Mouse (Mus musculus): ENCODE data around the gene Cpn1. TPM values are rescaled to one million over a fixed set of nuclear protein-coding genes. Genes with fewer than 3 reads are reported as not detected.

Gene Cpn1
- polyA plus RNA-seq, 1 experiment from 2014 or later = 82.1 TPM

- Histone ChIP-seq H3K4me1 (replicated peaks; ENCODE audit: insufficient read depth, low read length) (no peaks in the 10 kb centered on the region), H3K27me3 (ENCODE audit: insufficient read depth, low read length) (no peaks in the 10 kb centered on the region), H3K9me3 (replicated peaks; ENCODE audit: low read length) (no peaks in the 10 kb centered on the region), H3K9ac (ENCODE audit: low read depth, low read length) (no peak overlapping the region), H3K4me2 (ENCODE audit: low read length) (no peak overlapping the region), H3K4me3 (replicated peaks; ENCODE audit: low read depth, low read length) (no peak overlapping the region), H3K27ac (no peak overlapping the region), H3K36me3 (ENCODE audit: insufficient read depth, low read length) (no peaks in the 10 kb centered on the region)
- no peak for DNase-seq (ENCODE audit: low spot score)
- no peak for ATAC-seq (replicated peaks; ENCODE audit: low FRiP score, low read depth)
- 83% methylated on average over 13 of the region's 13 CpGs for WGBS
- no peak for TF ChIP-seq CTCF (IDR thresholded peaks at IDR 0.05; ENCODE audit: low read depth)
Measured at GRCm38 (mm10) chr19:44024921-44025585, 38.7 kb upstream of the Cpn1 start.

- H3K27ac ChIP-seq = no peak overlapping the region
- H3K27me3 ChIP-seq (ENCODE audit: insufficient read depth, low read length) = no peaks in the 10 kb centered on the region
- H3K36me3 ChIP-seq (ENCODE audit: insufficient read depth, low read length) = no peaks in the 10 kb centered on the region
- no peak overlapping the region for H3K9ac ChIP-seq (ENCODE audit: low read depth, low read length)
- peak; percentile 20; the same call in 1 of the 2 replicates for TF ChIP-seq CTCF (IDR thresholded peaks at IDR 0.05; ENCODE audit: low read depth)
- no peak for ATAC-seq (replicated peaks; ENCODE audit: low FRiP score, low read depth)
- peak; percentile 17 for DNase-seq (ENCODE audit: low spot score)
- H3K4me3 ChIP-seq (replicated peaks; ENCODE audit: low read depth, low read length) = no peak overlapping the region
- H3K4me2 ChIP-seq (ENCODE audit: low read length) = no peak overlapping the region
- WGBS = 64% methylated on average over 5 of the region's 5 CpGs
- H3K4me1 ChIP-seq (replicated peaks; ENCODE audit: insufficient read depth, low read length) = no peaks in the 10 kb centered on the region
- H3K9me3 ChIP-seq (replicated peaks; ENCODE audit: low read length) = no peaks in the 10 kb centered on the region
Measured at GRCm38 (mm10) chr19:44023066-44023465, 36.7 kb upstream of the Cpn1 start.

GRCm38 (mm10) chr19:44021502-44021901 is 35.1 kb upstream of the Cpn1 start:
- no peak for TF ChIP-seq CTCF (IDR thresholded peaks at IDR 0.05; ENCODE audit: low read depth)
- H3K4me3 ChIP-seq (replicated peaks; ENCODE audit: low read depth, low read length) = no peak overlapping the region
- no peak; the same call in 1 of the 2 replicates for ATAC-seq (replicated peaks; ENCODE audit: low FRiP score, low read depth)
- H3K27me3 ChIP-seq (ENCODE audit: insufficient read depth, low read length) = no peaks in the 10 kb centered on the region
- H3K4me1 ChIP-seq (replicated peaks; ENCODE audit: insufficient read depth, low read length) = no peaks in the 10 kb centered on the region
- H3K36me3 ChIP-seq (ENCODE audit: insufficient read depth, low read length) = no peaks in the 10 kb centered on the region
- DNase-seq (ENCODE audit: low spot score) = peak; percentile 15
- no peak overlapping the region for H3K4me2 ChIP-seq (ENCODE audit: low read length)
- no peak overlapping the region for H3K27ac ChIP-seq
- 87% methylated on average over 4 of the region's 4 CpGs for WGBS
- no peaks in the 10 kb centered on the region for H3K9me3 ChIP-seq (replicated peaks; ENCODE audit: low read length)
- H3K9ac ChIP-seq (ENCODE audit: low read depth, low read length) = no peak overlapping the region

- no peak overlapping the region for H3K4me3 ChIP-seq (replicated peaks; ENCODE audit: low read depth, low read length)
- TF ChIP-seq CTCF (IDR thresholded peaks at IDR 0.05; ENCODE audit: low read depth) = no peak
- no peaks in the 10 kb centered on the region for H3K4me1 ChIP-seq (replicated peaks; ENCODE audit: insufficient read depth, low read length)
- DNase-seq (ENCODE audit: low spot score) = no peak
- H3K36me3 ChIP-seq (ENCODE audit: insufficient read depth, low read length) = no peaks in the 10 kb centered on the region
- no peaks in the 10 kb centered on the region for H3K27me3 ChIP-seq (ENCODE audit: insufficient read depth, low read length)
- no peaks in the 10 kb centered on the region for H3K9me3 ChIP-seq (replicated peaks; ENCODE audit: low read length)
- 54% methylated on average over 7 of the region's 7 CpGs for WGBS
- no peak overlapping the region for H3K9ac ChIP-seq (ENCODE audit: low read depth, low read length)
- ATAC-seq (replicated peaks; ENCODE audit: low FRiP score, low read depth) = no peak
- H3K27ac ChIP-seq = no peak overlapping the region
- no peak overlapping the region for H3K4me2 ChIP-seq (ENCODE audit: low read length)
Measured at GRCm38 (mm10) chr19:44019739-44020138, 33.4 kb upstream of the Cpn1 start.

GRCm38 (mm10) chr19:44013862-44014261 is 27.5 kb upstream of the Cpn1 start:
- Histone ChIP-seq H3K4me2 (ENCODE audit: low read length) (no peak overlapping the region), H3K27ac (no peak overlapping the region), H3K4me1 (replicated peaks; ENCODE audit: insufficient read depth, low read length) (no peaks in the 10 kb centered on the region), H3K27me3 (ENCODE audit: insufficient read depth, low read length) (no peaks in the 10 kb centered on the region), H3K36me3 (ENCODE audit: insufficient read depth, low read length) (no peaks in the 10 kb centered on the region), H3K9ac (ENCODE audit: low read depth, low read length) (no peak overlapping the region), H3K9me3 (replicated peaks; ENCODE audit: low read length) (no peaks in the 10 kb centered on the region), H3K4me3 (replicated peaks; ENCODE audit: low read depth, low read length) (no peak overlapping the region)
- ATAC-seq (replicated peaks; ENCODE audit: low FRiP score, low read depth) = no peak
- no peak for TF ChIP-seq CTCF (IDR thresholded peaks at IDR 0.05; ENCODE audit: low read depth)
- DNase-seq (ENCODE audit: low spot score) = no peak
- 71% methylated on average over 6 of the region's 6 CpGs for WGBS

GRCm38 (mm10) chr19:44008784-44009183 is 22.4 kb upstream of the Cpn1 start:
- Histone ChIP-seq H3K9ac (ENCODE audit: low read depth, low read length) (no peak overlapping the region), H3K36me3 (ENCODE audit: insufficient read depth, low read length) (no peaks in the 10 kb centered on the region), H3K4me1 (replicated peaks; ENCODE audit: insufficient read depth, low read length) (no peaks in the 10 kb centered on the region), H3K4me3 (replicated peaks; ENCODE audit: low read depth, low read length) (no peak overlapping the region), H3K4me2 (ENCODE audit: low read length) (no peak overlapping the region), H3K27me3 (ENCODE audit: insufficient read depth, low read length) (no peaks in the 10 kb centered on the region), H3K9me3 (replicated peaks; ENCODE audit: low read length) (no peaks in the 10 kb centered on the region), H3K27ac (no peak overlapping the region)
- DNase-seq (ENCODE audit: low spot score) = no peak
- WGBS = 73% methylated on average over 15 of the region's 15 CpGs
- no peak for ATAC-seq (replicated peaks; ENCODE audit: low FRiP score, low read depth)
- TF ChIP-seq CTCF (IDR thresholded peaks at IDR 0.05; ENCODE audit: low read depth) = no peak

- DNase-seq (ENCODE audit: low spot score) = no peak
- H3K4me2 ChIP-seq (ENCODE audit: low read length) = no peak overlapping the region
- H3K36me3 ChIP-seq (ENCODE audit: insufficient read depth, low read length) = no peaks in the 10 kb centered on the region
- no peak overlapping the region for H3K27ac ChIP-seq
- whole genome bisulfite sequencing = 55% methylated on average over 12 of the region's 12 CpGs
- TF ChIP-seq CTCF (IDR thresholded peaks at IDR 0.05; ENCODE audit: low read depth) = no peak
- H3K9ac ChIP-seq (ENCODE audit: low read depth, low read length) = no peak overlapping the region
- no peaks in the 10 kb centered on the region for H3K9me3 ChIP-seq (replicated peaks; ENCODE audit: low read length)
- no peak for ATAC-seq (replicated peaks; ENCODE audit: low FRiP score, low read depth)
- H3K4me1 ChIP-seq (replicated peaks; ENCODE audit: insufficient read depth, low read length) = no peaks in the 10 kb centered on the region
- H3K27me3 ChIP-seq (ENCODE audit: insufficient read depth, low read length) = no peaks in the 10 kb centered on the region
- H3K4me3 ChIP-seq (replicated peaks; ENCODE audit: low read depth, low read length) = no peak overlapping the region
Measured at GRCm38 (mm10) chr19:44007186-44007585, 20.8 kb upstream of the Cpn1 start.

All from kidney, postnatal 0 days (tissue).